Mouse (Mus musculus) limb, embryonic 10.5 days (tissue): ENCODE measurements around the gene Ing2. TPM values are rescaled to one million over a fixed set of nuclear protein-coding genes. Genes with fewer than 3 reads are reported as not detected.

Experiments used
- DNase-seq: peaks from one replicate; pipeline ENCODE4 v3.0.0-alpha.2; 2017; ENCODE audit warnings: low spot score
- H3K27ac ChIP-seq: fragments of 300-500 bp; sonication (generic); 2 replicates; pipeline ENCODE4 v1.5.1; 2016; ENCODE audit warnings: mild to moderate bottlenecking
- H3K27me3 ChIP-seq: fragments of 300-500 bp; sonication (generic); 2 replicates; pipeline ENCODE4 v1.6.1; 2016; ENCODE audit warnings: low read depth, mild to moderate bottlenecking; ENCODE audit not compliant: poor library complexity, severe bottlenecking
- H3K36me3 ChIP-seq: fragments of 300-500 bp; sonication (generic); 2 replicates; pipeline ENCODE4 v1.6.1; 2016; ENCODE audit warnings: mild to moderate bottlenecking, moderate library complexity
- H3K4me1 ChIP-seq: fragments of 300-500 bp; sonication (generic); 2 replicates; pipeline ENCODE4 v1.6.1; 2016
- H3K4me3 ChIP-seq: fragments of 300-500 bp; sonication (generic); 2 replicates; pipeline ENCODE4 v1.5.1; 2016; ENCODE audit warnings: mild to moderate bottlenecking, moderate library complexity
- H3K9me3 ChIP-seq: fragments of 300-500 bp; sonication (generic); replicated peaks from 2 replicates; pipeline ENCODE4 v1.6.1; 2016; ENCODE audit warnings: mild to moderate bottlenecking
- WGBS: fragments of 180-500 bp; shearing (Covaris S2); methylation state at CpG from one replicate; pipeline ENCODE4 v1.1.7; 2016; 5-methylcytosine and 5-hydroxymethylcytosine counted together
- polyA plus RNA-seq: library from polyadenylated mRNA; unstranded; fragments of >200 nt; fragmentation: Nextera tagmentation; extraction: Ambion mirVana; gene quantifications from 2 replicates; pipeline ENCODE4 v1.2.1, GENCODE M21; 2016

Gene Ing2
- polyA plus RNA-seq, 1 experiment from 2014 or later: 13.1 TPM

GRCm38 (mm10) chr8:47621144-47621543, 54.2 kb downstream of the Ing2 start:
- no peaks in the 10 kb centered on the region for H3K27me3 ChIP-seq
- H3K4me1 ChIP-seq: no peaks in the 10 kb centered on the region
- H3K4me3 ChIP-seq: no peak overlapping the region
- no peak overlapping the region for H3K27ac ChIP-seq
- H3K36me3 ChIP-seq: no peaks in the 10 kb centered on the region
- no peaks in the 10 kb centered on the region for H3K9me3 ChIP-seq
- DNase-seq: no peak
- WGBS: 97% methylated on average over 1 of the region's 1 CpGs

Other genes starting within 250 kb of the Ing2 start
- 16.0 and 18.7 TPM in 2 replicates for gene Stox2, start 229.2 kb downstream of the Ing2 start, polyA plus RNA-seq
- 29.6 and 35.2 TPM in 2 replicates for gene Trappc11, start 142.1 kb downstream of the Ing2 start, polyA plus RNA-seq
- gene Rwdd4a, start 141.9 kb downstream of the Ing2 start, polyA plus RNA-seq: 42.4 and 49.3 TPM in 2 replicates
- 31.5 and 33.6 TPM in 2 replicates for gene Cdkn2aip, start 38.4 kb upstream of the Ing2 start, polyA plus RNA-seq
- gene Cldn24, start 146.6 kb upstream of the Ing2 start, polyA plus RNA-seq: not detected in 2 replicates
- gene Cldn22, start 148.9 kb upstream of the Ing2 start, polyA plus RNA-seq: not detected in 2 replicates